8 mouse cellular contexts compared by ENCODE assay signal in the genomic region with DNA sequence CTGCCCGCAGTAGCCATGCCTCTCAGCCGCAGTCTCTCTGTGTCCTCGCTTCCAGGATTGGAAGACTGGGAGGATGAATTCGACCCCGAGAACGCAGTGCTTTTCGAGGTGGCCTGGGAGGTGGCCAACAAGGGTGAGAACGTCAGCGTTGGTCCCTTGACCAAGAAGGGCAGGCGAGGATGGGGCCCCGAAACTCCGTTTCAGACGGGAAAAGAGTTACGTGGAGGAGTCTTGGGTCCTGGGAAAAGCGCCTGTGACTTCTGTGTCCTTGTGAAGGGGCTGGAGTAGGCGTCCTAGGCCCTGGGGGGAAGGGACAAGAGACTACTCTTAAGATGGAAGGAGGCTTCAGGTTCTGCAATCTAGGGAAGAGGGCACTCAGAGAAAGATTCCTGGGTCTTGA. TPM values are rescaled to one million over a fixed set of nuclear protein-coding genes. Genes with fewer than 3 reads are reported as not detected.
DNase-seq lines count a peak whose midpoint lies in the region; ATAC-seq and TF ChIP-seq lines count a peak whose summit lies in the region.

No protein-coding gene starts in this region.

- no peaks in the 10 kb centered on the region for H3K9me3 ChIP-seq in limb, embryonic 15.5 days
- H3K9me3 ChIP-seq in neural tube, embryonic 15.5 days (replicated peaks), result no peaks in the 10 kb centered on the region

- WGBS in spleen, adult 2 months, result 6% methylated on average over 16 of the region's 16 CpGs
- 3% methylated on average over 16 of the region's 16 CpGs for WGBS in limb, embryonic 15.5 days
- WGBS in neural tube, embryonic 15.5 days, result 3% methylated on average over 16 of the region's 16 CpGs

- H3K36me3 ChIP-seq in spleen, adult 2 months (ENCODE audit: control insufficient read depth, insufficient read depth, low read length), result peaks cover 6% of the 10 kb centered on the region
- peaks cover 33% of the 10 kb centered on the region for H3K36me3 ChIP-seq in limb, embryonic 15.5 days
- 0 out of 2 replicates have a peak, but pooled peaks cover 18% of the 10 kb centered on the region for H3K36me3 ChIP-seq in neural tube, embryonic 15.5 days

- TF ChIP-seq CTCF in spleen, adult 2 months (IDR thresholded peaks at IDR 0.05; ENCODE audit: extremely low read depth, insufficient read depth, insufficient read length, insufficient replicate concordance), result no peak

- H3K27ac ChIP-seq in spleen, adult 2 months (ENCODE audit: insufficient read depth, low read length), result no peak overlapping the region
- H3K27ac ChIP-seq in limb, embryonic 15.5 days, result peak overlapping the region; percentile 83
- H3K27ac ChIP-seq in neural tube, embryonic 15.5 days (replicated peaks), result peak overlapping the region; percentile 80

- no peak for TF ChIP-seq POLR2A in spleen, adult 2 months (IDR thresholded peaks at IDR 0.05; ENCODE audit: low read depth, low read length)

- H3K9ac ChIP-seq in limb, embryonic 15.5 days, result peak overlapping the region; percentile 72
- peak overlapping the region; percentile 76 for H3K9ac ChIP-seq in neural tube, embryonic 15.5 days (replicated peaks)

- DNase-seq in adrenal gland, postnatal 14 days, result peak; percentile 57
- no peak for DNase-seq in adrenal gland, adult (ENCODE audit: inconsistent age in 2 of 2, low spot score in 1 of 2)
- no peak for DNase-seq in spleen, adult 2 months (ENCODE audit: low read depth in 1 of 2, low spot score in 2 of 2)
- no peak for DNase-seq in spleen, postnatal 10 days (ENCODE audit: low spot score in 2 of 2)
- no peak for DNase-seq in thymus, postnatal 0 days (ENCODE audit: low spot score)
- no peak for DNase-seq in cerebellum, adult 11 months

- no peak for ATAC-seq in limb, embryonic 15.5 days (ENCODE audit: insufficient number of reproducible peaks, low FRiP score, low TSS enrichment, low read depth)
- peak; percentile 23; the same call in 1 of the 2 replicates for ATAC-seq in neural tube, embryonic 15.5 days (ENCODE audit: low FRiP score)

- no peaks in the 10 kb centered on the region for H3K27me3 ChIP-seq in spleen, adult 2 months (ENCODE audit: control insufficient read depth, insufficient read depth, low read length)
- H3K27me3 ChIP-seq in limb, embryonic 15.5 days, result no peaks in the 10 kb centered on the region
- no peaks in the 10 kb centered on the region for H3K27me3 ChIP-seq in neural tube, embryonic 15.5 days (replicated peaks)

- H3K4me1 ChIP-seq in spleen, adult 2 months (ENCODE audit: control insufficient read depth, insufficient read depth, insufficient read length), result peaks cover 10% of the 10 kb centered on the region; the same call in 1 of the 2 replicates
- H3K4me1 ChIP-seq in limb, embryonic 15.5 days, result peaks cover 44% of the 10 kb centered on the region
- peaks cover 48% of the 10 kb centered on the region for H3K4me1 ChIP-seq in neural tube, embryonic 15.5 days

- H3K4me2 ChIP-seq in limb, embryonic 15.5 days, result peak overlapping the region; percentile 72
- H3K4me2 ChIP-seq in neural tube, embryonic 15.5 days, result peak overlapping the region; percentile 98

- peak overlapping the region; percentile 61 for H3K4me3 ChIP-seq in spleen, adult 2 months (ENCODE audit: extremely low read depth, insufficient read depth, insufficient read length)
- H3K4me3 ChIP-seq in limb, embryonic 15.5 days, result peak overlapping the region; percentile 62
- H3K4me3 ChIP-seq in neural tube, embryonic 15.5 days (replicated peaks), result peak overlapping the region; percentile 84

RNA-seq across cellular contexts. Expression of a gene that starts 0.4 kb away (rescaled TPM):
- total RNA-seq in adrenal gland, postnatal 14 days (2021), result 55.4 and 62.8 TPM in 2 replicates
- 12.4 and 14.4 TPM in 2 replicates for polyA plus RNA-seq in spleen, adult 2 months (2012; rRNA removed)
- polyA plus RNA-seq in limb, embryonic 15.5 days (2015; fragmentation: Nextera tagmentation; extraction: Ambion mirVana), result 39.0 and 43.5 TPM in 2 replicates
- polyA plus RNA-seq in neural tube, embryonic 15.5 days (2015; fragmentation: Nextera tagmentation; extraction: Ambion mirVana), result 21.7 and 24.0 TPM in 2 replicates
- 9.4 and 10.5 TPM in 2 replicates for polyA plus RNA-seq in thymus, postnatal 0 days (2015; fragmentation: Nextera tagmentation; extraction: Ambion mirVana)

RNA-seq across cellular contexts. Expression of a gene that starts 2.9 kb away (rescaled TPM):
- 55.5 and 62.8 TPM in 2 replicates for total RNA-seq in adrenal gland, postnatal 14 days (2021)
- polyA plus RNA-seq in spleen, adult 2 months (2012; rRNA removed), result 55.3 and 56.0 TPM in 2 replicates
- 122 and 125 TPM in 2 replicates for polyA plus RNA-seq in limb, embryonic 15.5 days (2015; fragmentation: Nextera tagmentation; extraction: Ambion mirVana)
- 92.7 and 114 TPM in 2 replicates for polyA plus RNA-seq in neural tube, embryonic 15.5 days (2015; fragmentation: Nextera tagmentation; extraction: Ambion mirVana)
- 129 and 143 TPM in 2 replicates for polyA plus RNA-seq in thymus, postnatal 0 days (2015; fragmentation: Nextera tagmentation; extraction: Ambion mirVana)

RNA-seq across cellular contexts. Expression of a gene that starts 14.4 kb away (rescaled TPM):
- not detected in 2 replicates for total RNA-seq in adrenal gland, postnatal 14 days (2021)
- polyA plus RNA-seq in spleen, adult 2 months (2012; rRNA removed), result not detected in 2 replicates
- not detected in 2 replicates for polyA plus RNA-seq in limb, embryonic 15.5 days (2015; fragmentation: Nextera tagmentation; extraction: Ambion mirVana)
- polyA plus RNA-seq in neural tube, embryonic 15.5 days (2015; fragmentation: Nextera tagmentation; extraction: Ambion mirVana), result 0.24 TPM in 1 of 2 replicates, not detected in the other
- not detected in 2 replicates for polyA plus RNA-seq in thymus, postnatal 0 days (2015; fragmentation: Nextera tagmentation; extraction: Ambion mirVana)

RNA-seq across cellular contexts. Expression of a gene that starts 21.5 kb away (rescaled TPM):
- total RNA-seq in adrenal gland, postnatal 14 days (2021), result not detected in 2 replicates
- 0.12 and 0.33 TPM in 2 replicates for polyA plus RNA-seq in spleen, adult 2 months (2012; rRNA removed)
- polyA plus RNA-seq in limb, embryonic 15.5 days (2015; fragmentation: Nextera tagmentation; extraction: Ambion mirVana), result 1.9 and 3.0 TPM in 2 replicates
- 0.91 TPM in 1 of 2 replicates, not detected in the other for polyA plus RNA-seq in neural tube, embryonic 15.5 days (2015; fragmentation: Nextera tagmentation; extraction: Ambion mirVana)
- 3.9 and 4.2 TPM in 2 replicates for polyA plus RNA-seq in thymus, postnatal 0 days (2015; fragmentation: Nextera tagmentation; extraction: Ambion mirVana)

RNA-seq across cellular contexts. Expression of a gene that starts 24.6 kb away (rescaled TPM):
- 638 and 688 TPM in 2 replicates for total RNA-seq in adrenal gland, postnatal 14 days (2021)
- polyA plus RNA-seq in spleen, adult 2 months (2012; rRNA removed), result 2,804 and 3,579 TPM in 2 replicates
- polyA plus RNA-seq in limb, embryonic 15.5 days (2015; fragmentation: Nextera tagmentation; extraction: Ambion mirVana), result 4,640 and 4,716 TPM in 2 replicates
- 4,883 and 5,335 TPM in 2 replicates for polyA plus RNA-seq in neural tube, embryonic 15.5 days (2015; fragmentation: Nextera tagmentation; extraction: Ambion mirVana)
- 3,702 and 3,772 TPM in 2 replicates for polyA plus RNA-seq in thymus, postnatal 0 days (2015; fragmentation: Nextera tagmentation; extraction: Ambion mirVana)
